Mouse (Mus musculus): ENCODE measurements around the gene Clcn7.
"Not testable (repeated sequence)": the region's sequence is repeated elsewhere in the genome, so short reads cannot be mapped to it uniquely, and the experiment has no call there.

The Clcn7 gene

GRCm38 (mm10) chr17:25133275-25133698 is at the start of gene Clcn7:
Clcn7 (plus strand) TSS chr17:25133391.
- peak; percentile 95 for DNase-seq (ENCODE audit: low spot score in 2 of 2)

GRCm38 (mm10) chr17:25083444-25083931 is 49.7 kb upstream of the Clcn7 start, which contains the start of gene Tmem204:
Tmem204 (minus strand) TSS chr17:25083591.
- no peak for DNase-seq (ENCODE audit: low spot score in 2 of 2)

GRCm38 (mm10) chr17:25084835-25085385 is 48.3 kb upstream of the Clcn7 start:
- DNase-seq (ENCODE audit: low spot score in 2 of 2) = no peak

- no peak for DNase-seq (ENCODE audit: low spot score in 2 of 2)
These were observed 46.5 kb upstream of the Clcn7 start for GRCm38 (mm10) chr17:25086724-25087123.

DNA sequence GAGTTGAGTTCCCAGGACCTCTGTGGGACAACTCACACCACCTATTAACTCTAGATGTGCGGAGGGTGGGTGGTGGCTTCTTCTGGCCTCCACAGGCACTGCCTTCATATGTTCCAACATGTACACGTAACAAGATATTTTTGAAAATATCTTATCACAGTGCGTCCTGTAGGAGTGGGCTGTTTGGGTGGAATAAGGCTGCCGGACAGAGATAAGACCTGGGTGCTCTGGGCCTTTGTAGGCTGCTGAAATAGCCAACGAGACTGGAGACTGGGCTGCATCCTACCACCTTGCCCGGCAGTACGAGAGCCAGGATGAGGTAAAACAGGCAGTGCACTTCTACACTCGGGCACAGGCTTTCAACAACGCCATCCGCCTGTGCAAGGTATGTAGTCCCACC is 44.0 kb upstream of the Clcn7 start:
- DNase-seq (ENCODE audit: low spot score in 2 of 2) = no peak

GRCm38 (mm10) chr17:25090450-25090849 is 42.7 kb upstream of the Clcn7 start:
- no peak for DNase-seq (ENCODE audit: low spot score in 2 of 2)

DNA sequence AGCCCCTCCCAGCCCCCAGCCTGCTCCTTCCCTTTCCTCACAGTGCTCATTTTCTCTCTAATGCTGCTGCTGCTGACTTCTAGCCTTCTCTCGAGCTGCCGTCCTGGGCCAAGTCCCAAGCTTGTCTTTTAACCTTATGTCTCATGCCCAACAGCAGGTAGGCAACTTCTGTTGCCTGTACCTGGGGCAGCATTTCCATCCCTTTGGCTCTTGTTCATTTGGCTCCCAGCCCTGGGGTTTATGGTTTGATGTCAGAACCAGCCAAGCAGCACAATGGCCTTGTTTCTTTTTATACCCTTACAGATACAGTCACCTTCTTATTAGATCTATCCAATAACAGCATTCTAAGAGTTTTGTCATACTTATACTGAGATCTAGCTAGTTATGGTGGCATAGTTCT is 37.0 kb upstream of the Clcn7 start:
- DNase-seq (ENCODE audit: low spot score in 2 of 2) = no peak

DNA sequence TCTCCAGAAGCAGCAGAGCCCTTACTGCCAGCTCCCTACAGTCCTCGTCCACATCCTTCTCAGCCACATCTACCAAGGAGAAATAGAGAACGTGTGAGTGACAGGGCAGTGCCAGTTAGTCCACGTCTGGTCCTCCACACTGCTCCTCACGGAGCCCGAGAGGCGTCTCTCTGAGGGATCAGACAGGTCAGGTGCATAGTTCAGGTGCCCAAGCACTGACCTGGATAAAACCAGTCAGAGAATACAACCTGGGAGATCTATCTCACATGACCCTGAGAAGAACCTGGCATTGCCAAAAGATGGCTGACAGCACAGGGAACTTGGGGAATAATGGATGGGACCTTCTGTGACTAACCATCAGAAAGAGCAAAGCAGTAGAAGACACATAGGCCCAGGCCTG is 33.1 kb upstream of the Clcn7 start:
- no peak for DNase-seq (ENCODE audit: low spot score in 2 of 2)

DNA sequence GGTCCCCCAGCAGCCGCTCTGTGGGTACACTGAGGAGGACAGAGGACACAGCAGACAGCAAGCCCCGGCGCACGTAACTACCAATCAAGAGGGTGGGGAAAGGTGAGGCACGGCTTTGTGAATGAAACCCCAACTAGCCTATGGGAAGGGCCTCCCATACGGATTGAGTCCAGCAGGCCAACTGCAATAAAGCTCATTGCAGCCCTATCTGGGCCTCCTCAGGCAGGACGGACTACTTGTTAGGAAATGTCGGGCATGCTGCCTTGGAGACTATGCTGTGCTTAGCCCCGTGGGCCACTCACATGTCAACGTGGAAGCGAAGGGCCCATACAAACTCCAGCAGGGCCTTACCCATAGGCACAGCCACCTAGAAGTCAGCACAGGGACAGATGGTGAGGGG is 31.9 kb upstream of the Clcn7 start:
- DNase-seq (ENCODE audit: low spot score in 2 of 2) = no peak

GRCm38 (mm10) chr17:25107786-25108185 is 25.4 kb upstream of the Clcn7 start:
- no peak for DNase-seq (ENCODE audit: low spot score in 2 of 2)

DNA sequence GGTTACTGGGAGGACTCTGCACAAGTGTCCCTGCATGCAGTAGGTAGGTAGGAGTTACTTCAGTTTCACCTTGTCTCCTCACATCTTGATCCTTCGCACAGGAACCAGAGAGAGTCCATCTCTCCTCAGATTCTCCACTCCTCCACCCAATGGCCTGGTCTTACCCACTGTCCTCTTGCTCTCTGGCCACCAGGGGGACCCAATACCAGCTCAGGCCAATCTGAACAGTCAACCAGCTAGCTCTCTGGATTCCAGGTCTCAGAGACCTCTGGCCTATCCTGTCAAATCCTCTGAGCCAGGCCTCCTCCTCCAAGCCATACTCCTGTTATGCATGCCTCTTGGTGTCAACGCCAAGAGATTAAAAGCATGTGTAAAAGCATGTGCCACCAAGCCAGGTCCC is 23.6 kb upstream of the Clcn7 start:
- DNase-seq (ENCODE audit: low spot score in 2 of 2) = no peak

DNA sequence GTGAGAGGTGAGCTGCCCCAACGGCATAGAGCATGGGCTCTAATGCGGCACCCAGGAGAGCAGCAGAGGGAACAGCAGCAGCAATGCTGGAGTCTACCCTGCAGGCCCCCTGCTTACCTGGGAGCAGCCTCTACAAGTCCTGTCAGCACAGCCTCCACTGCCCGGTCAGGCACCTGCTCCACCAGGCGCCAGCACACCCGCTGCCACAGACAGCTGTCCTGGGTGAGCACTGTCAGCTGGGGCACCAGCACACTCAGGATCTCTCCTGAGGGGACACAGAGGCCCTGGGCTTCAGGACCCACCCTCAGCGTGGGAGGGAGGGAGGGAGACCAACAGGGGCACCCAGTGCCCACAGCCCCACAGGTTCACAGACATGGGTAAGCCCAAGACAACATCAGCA is 22.6 kb upstream of the Clcn7 start:
- no peak for DNase-seq (ENCODE audit: low spot score in 2 of 2)

GRCm38 (mm10) chr17:25111220-25111619 is 22.0 kb upstream of the Clcn7 start:
- no peak for DNase-seq (ENCODE audit: low spot score in 2 of 2)

DNA sequence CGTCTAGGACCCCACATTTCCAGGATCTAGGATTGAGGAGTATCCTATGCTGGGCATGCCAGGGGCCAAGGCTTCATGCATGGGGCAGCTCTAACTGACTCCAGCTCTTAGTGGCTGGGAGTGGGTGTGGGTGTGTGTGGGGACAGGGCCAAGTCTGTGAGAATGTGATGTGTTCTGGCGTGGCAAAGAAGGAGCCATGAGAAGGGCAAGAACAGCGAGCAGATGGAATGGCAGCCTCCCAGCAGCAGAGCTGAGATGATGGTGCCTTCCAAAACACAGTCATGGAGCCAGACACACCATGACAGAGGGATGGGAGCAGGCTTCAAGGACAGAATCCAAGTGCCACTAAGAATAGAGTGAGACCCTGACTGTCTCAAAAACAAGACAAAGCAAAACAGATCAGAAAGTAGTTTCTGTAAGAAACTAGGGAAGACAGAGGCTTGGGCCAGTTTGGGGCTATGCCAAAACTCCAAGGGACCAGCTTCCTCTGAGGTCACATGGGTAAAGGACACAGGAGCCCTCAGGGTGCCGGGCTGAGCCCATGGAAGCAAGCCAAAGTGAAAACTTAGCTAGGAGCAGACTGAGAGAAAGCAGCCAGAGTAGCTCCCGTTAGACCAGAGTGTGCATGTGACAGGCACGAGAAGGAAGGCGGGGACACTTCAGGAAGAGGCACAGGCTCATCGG is 21.3 kb upstream of the Clcn7 start:
- peak; percentile 28 to 38 for DNase-seq (ENCODE audit: low spot score in 2 of 2)

DNA sequence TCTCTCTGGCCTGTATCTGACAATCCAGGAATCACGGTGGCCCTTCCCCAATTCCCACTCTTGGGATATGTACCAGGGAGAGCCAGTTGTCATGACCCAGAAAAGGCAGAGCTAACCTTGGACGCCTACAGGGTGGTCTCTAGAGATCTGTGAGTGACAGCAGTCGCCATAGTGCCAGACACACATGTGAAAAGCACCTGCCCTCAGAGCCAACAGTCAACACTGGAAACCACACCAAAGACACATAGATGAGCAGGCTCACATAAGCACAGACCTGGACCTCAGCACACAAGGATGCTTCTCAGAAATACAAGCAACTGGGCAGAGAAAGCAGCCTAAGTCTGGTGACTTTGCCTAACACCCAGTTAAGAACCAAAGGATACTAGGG is 20.8 kb upstream of the Clcn7 start:
- no peak for DNase-seq (ENCODE audit: low spot score in 2 of 2)

DNA sequence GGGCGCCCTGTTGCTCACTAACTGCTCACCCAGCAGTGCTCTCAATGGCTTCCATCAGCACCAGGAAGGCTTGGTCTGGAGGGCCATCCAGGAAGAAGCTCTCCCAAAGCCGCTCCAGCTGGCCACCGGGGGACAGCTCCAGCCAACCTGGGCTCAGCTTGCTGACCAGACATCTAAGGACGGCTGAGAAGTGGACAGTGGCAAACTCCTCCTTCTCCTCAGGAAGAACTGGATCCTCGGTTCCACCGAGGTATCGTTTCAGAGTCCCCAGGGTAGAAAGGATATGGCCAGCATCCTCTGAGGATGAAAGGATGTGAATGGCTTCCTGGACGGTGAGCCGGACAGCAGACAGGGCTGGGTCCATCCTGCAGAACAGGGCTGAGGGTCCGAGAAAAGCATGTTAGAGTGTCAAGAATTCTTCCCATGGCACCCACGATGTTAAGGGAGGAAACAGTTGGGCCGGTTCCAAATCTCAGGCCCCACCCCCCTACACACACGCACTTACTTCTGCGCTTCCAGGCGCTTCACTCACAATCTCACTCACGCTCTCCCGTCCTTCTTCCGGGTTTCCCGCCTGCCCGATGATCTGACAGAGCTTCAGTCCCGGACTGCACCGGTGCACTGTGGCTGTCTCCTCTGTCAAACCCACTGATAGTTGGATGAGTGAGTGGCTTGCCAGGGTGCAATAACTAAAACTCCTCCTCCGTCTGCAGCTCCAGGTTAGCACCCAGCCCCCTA is 18.1 kb upstream of the Clcn7 start:
- DNase-seq (ENCODE audit: low spot score in 2 of 2) = no peak

- peak; percentile 86 to 87 for DNase-seq (ENCODE audit: low spot score in 2 of 2)
These were observed 17.3 kb upstream of the Clcn7 start, which contains the start of gene Telo2 for GRCm38 (mm10) chr17:25115664-25116432. Telo2 (minus strand) TSS chr17:25115967.

DNA sequence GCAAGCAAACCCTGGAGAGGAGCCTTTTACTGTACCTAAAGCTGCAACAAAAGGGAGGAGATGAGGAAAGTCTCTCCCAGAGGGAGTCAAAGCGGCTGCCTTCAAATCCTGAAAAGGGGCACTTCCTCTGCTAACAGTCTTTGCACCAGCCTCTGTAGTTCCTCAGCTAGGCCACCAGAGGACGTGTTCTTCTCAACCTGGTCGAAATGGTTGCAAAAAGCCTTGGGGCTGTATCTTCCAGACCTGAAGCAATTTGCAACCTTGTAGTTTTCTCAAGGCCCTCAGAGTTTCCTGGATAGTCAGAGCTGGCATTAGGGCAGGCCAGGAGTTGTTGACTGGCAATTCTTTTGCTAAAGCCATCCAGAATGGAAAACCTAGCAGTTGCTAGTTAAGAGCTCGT is 15.9 kb upstream of the Clcn7 start:
- DNase-seq (ENCODE audit: low spot score in 2 of 2) = no peak

DNA sequence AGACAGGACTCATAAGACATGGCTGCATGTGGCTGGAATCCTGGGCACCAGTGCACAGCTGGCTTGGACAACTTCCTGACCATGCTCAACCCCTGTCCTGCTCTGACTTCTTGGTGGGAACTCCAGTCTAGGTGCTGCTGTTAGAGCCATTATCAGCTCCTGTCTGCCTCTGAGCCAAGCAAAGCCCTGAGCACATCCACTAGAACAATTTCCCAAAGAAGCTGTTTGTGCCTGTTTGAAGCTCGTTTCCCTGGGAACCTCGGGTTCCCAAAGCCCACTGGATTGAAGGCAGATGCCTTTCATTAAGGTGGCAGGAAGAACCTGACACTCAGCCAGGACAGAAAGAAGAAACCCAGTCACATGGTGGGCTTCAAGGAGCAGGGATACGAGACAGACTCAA is 12.8 kb upstream of the Clcn7 start, which contains the start of gene Ptx4:
Gene Ptx4 (plus strand): TSS at position 355 of the 400 bp plus-strand sequence.
- no peak for DNase-seq (ENCODE audit: low spot score in 2 of 2)

DNA sequence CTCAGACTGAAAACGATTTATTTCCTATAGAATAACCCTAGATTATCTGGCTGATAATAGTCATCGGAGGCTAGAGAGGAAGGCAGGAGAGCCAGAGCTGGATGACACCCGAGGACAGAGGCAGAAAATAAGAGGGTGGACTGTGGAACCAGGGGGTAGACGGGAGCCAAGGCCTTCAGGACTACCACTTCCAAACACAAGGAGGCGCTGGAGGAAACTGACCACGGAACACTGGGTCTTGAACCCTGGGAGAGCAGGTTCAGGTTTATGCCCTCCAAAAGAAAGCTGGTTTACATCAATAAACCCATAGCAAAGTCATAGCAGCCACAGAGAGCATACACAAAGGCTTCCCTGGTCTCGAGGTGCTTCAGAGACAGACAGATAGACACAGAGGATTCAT is 9.2 kb upstream of the Clcn7 start:
- no peak for DNase-seq (ENCODE audit: low spot score in 2 of 2)

DNA sequence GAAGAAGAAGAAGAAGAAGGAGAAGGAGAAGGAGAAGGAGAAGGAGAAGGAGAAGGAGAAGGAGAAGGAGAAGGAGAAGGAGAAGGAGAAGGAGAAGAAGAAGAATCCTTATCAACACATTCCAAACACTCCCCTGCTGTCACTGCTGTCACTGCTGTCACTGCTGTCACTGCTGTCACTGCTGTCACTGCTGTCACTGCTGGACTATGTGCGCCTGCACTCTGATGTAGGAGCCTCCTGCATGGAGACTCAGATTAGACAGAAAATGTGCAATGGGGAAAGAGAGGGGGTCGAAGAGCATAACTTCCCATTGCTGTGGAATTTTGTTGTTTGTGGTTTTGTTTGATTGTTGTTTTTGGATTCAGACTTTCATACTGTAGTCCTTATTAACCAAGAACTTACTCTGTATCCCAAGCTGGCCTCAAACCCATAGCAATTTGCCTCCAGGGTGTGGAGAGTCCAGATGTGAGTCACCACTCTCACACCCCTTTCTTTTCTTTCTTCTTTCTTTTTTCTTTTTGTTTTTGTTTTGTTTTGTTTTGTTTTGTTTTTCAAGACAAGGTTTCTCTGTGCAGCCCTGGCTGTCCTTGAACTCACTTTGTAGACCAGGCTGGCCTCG is 7.6 kb upstream of the Clcn7 start:
- DNase-seq (ENCODE audit: low spot score in 2 of 2) = not testable (repeated sequence)
